Mouse (Mus musculus) kidney, postnatal 4 days (tissue): ENCODE measurements around the gene Lmf1.
A peak's percentile ranks its signal among the peaks of the same experiment; 100 is the strongest.

Source experiments
- DNase-seq, 2 experiments: peaks; one replicate each; pipeline ENCODE4 v3.0.0; 2021; ENCODE audit warnings: mixed read lengths in 2 of 2

The Lmf1 gene

GRCm38 (mm10) chr17:25568880-25569279, 10.0 kb upstream of the Lmf1 start:
- no peak for DNase-seq

- peak in 1 of 2 experiments; percentile 43 for DNase-seq
Measured at GRCm38 (mm10) chr17:25569833-25570647, 8.8 kb upstream of the Lmf1 start.

- peak; percentile 87 to 92 for DNase-seq
Measured at GRCm38 (mm10) chr17:25570648-25571452, 8.0 kb upstream of the Lmf1 start, which contains the start of gene Sox8. TSS of gene Sox8 (minus strand) at chr17:25570686.

- DNase-seq, result no peak
Measured at GRCm38 (mm10) chr17:25571453-25571820, 7.4 kb upstream of the Lmf1 start.

GRCm38 (mm10) chr17:25575208-25575971, 3.5 kb upstream of the Lmf1 start:
- DNase-seq, result no peak

GRCm38 (mm10) chr17:25576034-25576433, 2.9 kb upstream of the Lmf1 start:
- no peak for DNase-seq

GRCm38 (mm10) chr17:25577263-25577662, 1.6 kb upstream of the Lmf1 start:
- DNase-seq, result no peak

- no peak for DNase-seq
Measured at GRCm38 (mm10) chr17:25577702-25578101, 1.2 kb upstream of the Lmf1 start.

- DNase-seq, result no peak
Measured at GRCm38 (mm10) chr17:25579332-25580047, 605 bp downstream of the Lmf1 start.

GRCm38 (mm10) chr17:25582076-25582475, 3.2 kb downstream of the Lmf1 start:
- no peak for DNase-seq

GRCm38 (mm10) chr17:25583099-25583498, 4.2 kb downstream of the Lmf1 start:
- no peak for DNase-seq

GRCm38 (mm10) chr17:25583858-25584257, 5.0 kb downstream of the Lmf1 start:
- no peak for DNase-seq

- DNase-seq, result no peak
Measured at GRCm38 (mm10) chr17:25584646-25585045, 5.8 kb downstream of the Lmf1 start.

GRCm38 (mm10) chr17:25590068-25590467, 11.2 kb downstream of the Lmf1 start:
- DNase-seq, result no peak

GRCm38 (mm10) chr17:25590985-25591384, 12.1 kb downstream of the Lmf1 start:
- no peak for DNase-seq

GRCm38 (mm10) chr17:25592336-25592735, 13.5 kb downstream of the Lmf1 start:
- no peak for DNase-seq

GRCm38 (mm10) chr17:25593411-25594261, 14.8 kb downstream of the Lmf1 start:
- peak; percentile 28 to 40 for DNase-seq

- DNase-seq, result no peak
Measured at GRCm38 (mm10) chr17:25595495-25595894, 16.6 kb downstream of the Lmf1 start.

GRCm38 (mm10) chr17:25597537-25597936, 18.7 kb downstream of the Lmf1 start:
- DNase-seq, result no peak

GRCm38 (mm10) chr17:25602366-25602765, 23.5 kb downstream of the Lmf1 start:
- DNase-seq, result no peak

- DNase-seq, result peak in 1 of 2 experiments; percentile 27
Measured at GRCm38 (mm10) chr17:25604234-25604633, 25.3 kb downstream of the Lmf1 start.
